Mouse (Mus musculus) cerebellum, postnatal 14 days (tissue): ENCODE measurements at regions not wholly inside any gene's neighbourhood (a gene's known extent, or its start where the extent isn't known, plus 50 kb on each side); places are given as distances from the start of the nearest gene placed in this dataset.

Source experiments
- DNase-seq, 2 experiments: peaks; one replicate each; pipeline ENCODE4 v3.0.0; 2021; ENCODE audit warnings: mixed read lengths in 2 of 2

DNA sequence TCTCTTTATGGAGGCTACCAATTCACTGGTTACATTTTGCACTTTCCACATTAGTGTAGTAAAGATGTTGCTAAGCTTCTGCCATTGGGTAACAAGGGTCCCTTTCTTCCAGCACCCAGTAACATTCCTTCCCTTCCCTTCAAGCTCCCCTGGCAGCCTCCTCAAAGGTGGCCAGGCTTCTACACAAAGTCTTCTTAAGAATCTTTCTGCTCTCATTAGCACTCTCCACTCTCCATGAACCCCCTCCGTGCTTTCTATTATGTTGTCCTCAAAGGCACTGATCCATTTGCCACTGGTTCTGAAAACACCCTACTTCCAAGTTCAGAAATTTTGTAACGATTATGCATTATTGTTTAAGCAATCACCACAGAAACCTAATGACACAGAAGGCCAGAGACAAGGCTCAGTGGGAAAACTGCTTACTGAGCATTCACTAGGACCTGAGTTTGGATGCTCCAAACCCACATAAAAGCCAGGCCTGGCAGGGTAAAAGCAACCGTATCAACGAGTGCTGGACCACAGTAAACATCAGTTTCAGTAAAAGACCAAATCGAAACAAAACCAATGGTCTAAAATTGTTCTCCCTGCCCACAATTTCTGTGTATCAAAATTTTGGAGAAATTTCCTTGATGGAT, 522.6 kb downstream of the Gja1 start:
- no peak for DNase-seq

DNA sequence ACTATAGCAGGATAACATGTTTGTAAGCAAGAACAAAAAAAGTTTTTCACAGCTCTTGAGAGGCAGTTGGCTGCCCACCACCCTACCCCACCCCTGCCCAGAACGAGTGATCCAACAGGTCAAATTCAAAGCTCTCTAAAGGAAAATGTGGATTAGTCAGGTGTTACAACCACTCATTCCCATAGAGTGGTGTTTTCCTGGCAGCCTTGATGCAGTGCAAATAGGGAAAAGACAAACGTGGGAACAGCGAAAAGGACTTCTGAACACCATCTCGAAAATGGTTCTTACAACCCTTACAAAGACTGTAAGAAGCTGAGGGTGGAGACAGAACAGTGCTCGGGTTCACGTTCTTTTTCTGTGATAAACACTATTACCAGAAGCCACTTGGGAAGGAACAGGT, 523.8 kb downstream of the Gja1 start:
- DNase-seq, result no peak

DNA sequence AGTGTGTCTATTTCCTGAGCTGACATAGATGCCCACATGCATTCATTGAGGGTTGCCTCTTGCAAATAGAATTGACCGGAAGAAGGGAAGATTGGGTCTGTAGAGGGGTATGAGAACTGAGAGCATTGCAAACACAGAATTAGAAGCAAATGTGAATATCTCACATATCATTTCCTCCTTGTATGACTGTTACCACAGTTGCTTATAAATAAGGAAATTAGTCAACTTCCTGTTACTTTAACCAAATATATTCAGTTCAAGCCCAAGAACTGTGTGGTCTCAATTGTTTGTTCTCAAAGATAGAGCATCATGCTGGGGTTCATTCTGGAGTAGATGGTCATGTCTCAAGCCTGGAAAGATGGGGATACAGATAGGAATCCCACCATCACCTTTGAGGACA, 535.6 kb downstream of the Gja1 start:
- no peak for DNase-seq

DNA sequence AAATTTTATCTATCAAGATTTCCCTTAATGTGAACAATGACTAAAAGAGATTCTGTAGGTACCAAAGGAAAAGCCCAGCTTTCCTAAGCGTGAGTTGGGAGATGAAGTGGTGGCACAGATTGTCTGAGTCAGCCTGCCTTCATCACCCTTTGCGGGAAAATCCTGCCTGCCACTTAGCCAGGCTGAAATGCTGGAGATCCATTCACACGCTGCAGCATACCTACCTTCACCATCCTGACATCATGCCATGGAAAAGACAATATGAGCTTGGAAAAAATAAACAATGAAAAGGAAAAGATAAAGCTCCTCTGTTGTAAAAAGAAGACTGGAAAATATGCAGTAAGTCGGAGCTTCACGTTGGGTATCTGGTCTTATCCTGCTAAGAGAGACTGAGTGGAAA, 537.0 kb downstream of the Gja1 start:
- no peak for DNase-seq

DNA sequence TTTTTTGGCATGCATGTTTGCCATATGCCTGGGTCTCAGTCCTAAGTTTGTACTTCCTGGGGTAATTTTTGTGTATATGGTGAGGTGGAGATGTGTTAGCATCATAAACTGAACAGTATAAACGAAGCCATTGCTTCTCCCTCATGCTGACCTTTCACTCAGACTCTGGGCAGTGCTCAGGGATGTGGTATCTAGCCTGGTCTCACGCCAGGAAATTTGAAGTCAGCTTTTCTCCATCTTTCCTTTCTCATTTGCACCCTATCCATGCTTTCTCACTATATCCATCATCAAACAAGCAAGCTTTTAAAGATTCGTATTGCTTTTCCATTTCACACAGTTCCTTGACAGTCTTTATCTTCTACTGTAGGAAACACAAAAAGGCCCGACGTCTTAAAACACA, 541.3 kb downstream of the Gja1 start:
- DNase-seq, result no peak

DNA sequence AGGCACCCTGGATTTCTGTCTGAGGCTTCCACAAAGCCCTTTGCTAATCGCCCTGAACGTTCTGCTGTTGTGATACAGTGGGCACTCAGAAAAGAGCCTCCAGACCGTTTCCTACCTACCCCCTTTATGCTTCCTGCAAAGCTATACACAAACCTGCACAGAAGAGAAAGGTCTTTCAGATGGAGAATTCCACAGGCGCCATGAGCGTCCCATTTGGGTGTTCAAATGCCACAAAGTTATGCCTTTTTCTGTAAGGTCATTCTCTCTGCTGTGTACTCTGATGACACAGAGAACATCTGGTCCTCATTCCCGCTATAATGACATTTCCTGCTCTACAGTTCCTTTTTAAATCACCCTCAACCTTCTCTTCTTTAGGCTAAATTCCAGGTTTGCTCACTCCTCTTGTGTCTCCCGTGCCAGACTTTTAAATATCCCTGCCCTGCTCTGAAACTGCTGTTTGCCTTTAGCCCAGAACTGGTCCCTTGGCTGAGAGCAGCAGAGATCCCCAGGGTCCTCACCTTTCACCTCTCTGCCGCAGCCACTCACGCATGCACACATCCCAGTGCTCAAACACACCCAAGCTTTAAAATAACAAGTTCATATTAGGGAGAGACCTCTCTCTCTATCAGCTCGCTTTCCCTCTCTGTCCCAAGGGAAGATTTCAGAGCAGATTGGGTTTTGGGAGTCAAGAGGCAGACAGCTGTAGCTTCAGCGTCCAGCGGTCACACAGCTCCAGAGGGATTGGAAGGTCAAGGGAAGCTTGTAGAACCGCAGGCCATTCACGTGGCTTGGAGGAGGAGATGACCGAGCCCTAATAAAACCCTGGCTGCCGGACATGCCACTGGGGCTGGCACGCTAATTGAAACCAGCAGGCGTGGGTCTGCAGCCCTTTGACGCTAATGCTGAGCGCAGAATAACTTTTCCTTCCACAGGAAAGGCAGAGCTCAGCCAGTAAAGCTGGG, 543.9 kb downstream of the Gja1 start:
- DNase-seq, result peak; percentile 9 to 29

DNA sequence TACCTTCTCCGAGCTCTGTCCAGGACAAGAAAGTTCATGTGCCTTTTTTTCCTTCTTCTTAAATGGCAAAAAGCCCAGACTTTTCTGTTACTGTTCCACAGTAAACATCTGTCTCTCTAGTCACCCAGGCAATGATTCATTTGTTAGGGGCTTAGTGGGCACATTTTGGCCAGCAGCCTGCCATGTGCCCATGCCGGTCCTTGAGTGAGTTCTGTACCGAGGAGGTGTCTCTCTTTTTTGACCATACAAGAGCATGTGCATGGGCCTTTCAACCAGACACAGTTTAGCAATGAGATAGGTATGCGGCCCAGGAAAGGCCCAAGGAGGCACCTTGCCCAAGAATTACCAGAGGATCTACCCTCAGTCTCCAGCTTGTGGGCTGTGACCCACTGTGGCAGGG, 551.0 kb upstream of the Hsf2 start:
- no peak for DNase-seq

DNA sequence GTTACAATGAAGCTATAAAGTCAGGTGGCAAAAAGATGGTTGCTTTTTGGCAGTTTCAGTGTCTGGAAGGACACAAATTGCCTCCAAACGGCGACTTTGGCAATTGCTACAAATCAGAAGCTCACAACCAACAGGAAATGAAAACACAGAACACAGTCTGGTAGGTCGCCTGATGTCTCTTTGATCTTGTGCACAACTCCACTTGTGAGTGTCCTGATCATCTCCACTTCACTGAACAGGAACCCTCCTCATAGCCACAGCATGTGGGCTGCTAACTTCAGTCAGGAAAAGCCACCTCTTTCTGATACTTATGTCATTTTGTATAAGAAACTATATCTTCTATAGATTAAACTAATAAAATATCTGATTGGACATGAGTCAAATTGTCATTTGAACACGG, 544.2 kb upstream of the Hsf2 start:
- peak; percentile 6 to 10 for DNase-seq

DNA sequence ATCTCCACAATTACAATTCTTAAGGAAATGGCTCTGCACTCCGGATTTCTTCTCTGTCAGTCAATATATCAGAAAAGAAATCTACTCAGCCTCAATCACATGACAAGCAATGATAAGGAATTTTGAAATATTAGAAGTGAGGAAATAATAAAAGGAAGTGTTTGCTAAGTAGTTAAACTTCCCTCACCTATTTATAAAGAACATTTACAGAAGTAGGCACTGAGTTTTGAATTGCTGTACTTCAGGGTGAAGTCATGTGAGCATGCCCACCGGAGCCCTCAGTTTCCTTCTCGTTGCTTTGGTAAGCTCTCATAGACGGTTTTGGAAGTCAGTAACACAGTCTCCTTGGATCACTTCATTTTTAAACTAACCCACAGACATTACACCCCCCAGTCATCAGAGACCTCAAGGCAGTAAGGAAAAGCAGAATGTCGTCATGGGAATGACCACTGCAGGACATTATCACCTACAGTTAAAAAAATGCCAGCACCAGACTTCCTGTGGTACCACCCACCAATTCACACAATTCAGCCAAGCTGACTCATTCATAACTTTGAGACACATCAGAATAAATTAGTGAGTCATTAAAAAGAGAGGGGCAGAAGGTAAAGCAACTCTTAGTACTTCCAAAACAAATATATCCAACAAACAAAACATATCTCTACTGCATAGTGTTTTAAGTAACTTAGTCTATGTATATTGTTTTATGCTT, 541.6 kb upstream of the Hsf2 start:
- no peak for DNase-seq

DNA sequence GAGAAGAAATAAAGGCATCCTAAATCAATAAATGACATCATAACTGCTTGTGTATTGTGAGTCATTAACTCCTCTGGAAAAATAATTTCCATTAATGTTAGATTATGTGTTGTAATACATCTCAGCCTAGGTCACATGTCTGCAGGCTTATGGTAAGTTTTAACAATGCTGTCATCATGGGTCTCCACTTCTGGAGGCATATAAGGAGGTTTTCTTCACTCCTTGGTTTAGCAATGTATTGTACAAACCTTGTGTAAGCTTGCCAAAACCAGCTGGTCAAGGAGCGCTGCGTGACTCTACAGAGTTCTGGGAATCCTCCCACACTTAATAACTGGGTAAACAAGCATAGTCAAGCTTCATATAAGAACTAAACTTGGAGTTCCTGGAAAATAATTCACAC, 529.5 kb upstream of the Hsf2 start:
- no peak for DNase-seq

DNA sequence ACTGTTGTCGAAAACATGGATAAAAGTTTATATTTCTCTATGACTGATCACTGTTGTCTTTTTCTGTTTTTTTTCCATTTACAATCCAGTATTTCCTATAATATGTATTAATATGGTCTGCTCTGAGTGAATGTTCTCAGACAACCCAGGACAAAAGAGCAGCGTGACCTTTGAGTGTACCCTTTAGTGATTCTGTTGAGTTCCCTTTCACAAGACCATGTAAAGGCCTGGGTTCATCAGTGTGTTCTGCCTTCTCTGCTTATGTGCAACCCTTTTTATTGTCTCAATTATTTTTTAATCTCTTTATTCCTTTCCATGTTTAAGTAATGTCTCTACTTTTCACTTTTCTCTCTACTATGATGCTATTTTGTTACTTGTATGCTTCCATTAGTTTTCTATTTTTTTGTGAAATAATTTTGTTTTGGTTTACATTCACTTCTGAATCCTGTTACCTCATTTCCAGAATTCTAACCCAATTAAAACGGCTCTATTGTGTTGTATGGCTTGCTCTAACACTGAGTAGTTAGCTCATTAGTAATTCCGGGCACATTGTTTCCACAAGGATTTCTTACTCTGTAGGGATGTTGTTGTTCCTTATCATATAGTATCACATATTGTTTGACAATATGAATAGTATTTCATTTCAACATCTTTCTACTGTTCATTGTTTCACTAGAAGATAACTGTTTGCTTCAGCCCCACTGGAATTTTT, 523.9 kb upstream of the Hsf2 start:
- no peak for DNase-seq

DNA sequence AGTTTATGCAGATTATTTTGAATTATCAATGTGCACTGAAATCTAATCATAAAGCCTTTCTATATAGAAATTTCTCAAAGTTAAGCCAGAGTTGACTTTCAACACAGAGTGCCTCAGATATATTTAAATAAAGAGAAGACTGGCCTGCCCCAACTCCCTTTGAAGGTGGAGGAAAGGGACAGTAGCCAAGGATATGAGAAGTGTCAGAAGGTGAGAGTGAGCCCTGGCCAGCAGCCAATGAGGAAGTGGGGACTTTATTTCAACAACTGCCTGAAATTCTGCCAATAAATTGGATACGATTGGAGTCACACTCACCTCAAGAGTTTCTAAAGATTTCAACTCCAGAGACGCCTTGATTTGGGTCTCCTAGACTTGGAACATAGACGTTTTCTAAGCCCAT, 523.0 kb upstream of the Hsf2 start:
- peak in 1 of 2 experiments; percentile 13 for DNase-seq

DNA sequence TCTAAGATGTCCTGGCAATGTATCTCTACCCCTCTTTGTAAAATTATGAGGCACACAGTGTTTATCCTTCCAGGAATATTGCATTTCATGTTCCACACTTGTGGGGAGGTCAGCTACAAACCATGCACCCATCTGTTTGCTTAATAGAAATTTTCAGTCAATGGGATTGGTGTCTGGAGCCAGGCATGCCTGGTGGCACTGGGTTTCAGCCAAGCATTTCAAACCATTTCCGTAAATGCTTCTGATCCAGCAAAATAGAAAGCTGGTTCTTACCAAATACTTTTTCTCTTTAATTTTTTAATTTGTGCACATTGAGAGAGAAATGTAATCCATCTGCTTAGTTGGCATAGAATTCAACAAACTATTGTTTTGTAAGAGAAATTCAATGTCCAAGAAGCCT, 517.3 kb upstream of the Hsf2 start:
- peak; percentile 56 to 74 for DNase-seq

DNA sequence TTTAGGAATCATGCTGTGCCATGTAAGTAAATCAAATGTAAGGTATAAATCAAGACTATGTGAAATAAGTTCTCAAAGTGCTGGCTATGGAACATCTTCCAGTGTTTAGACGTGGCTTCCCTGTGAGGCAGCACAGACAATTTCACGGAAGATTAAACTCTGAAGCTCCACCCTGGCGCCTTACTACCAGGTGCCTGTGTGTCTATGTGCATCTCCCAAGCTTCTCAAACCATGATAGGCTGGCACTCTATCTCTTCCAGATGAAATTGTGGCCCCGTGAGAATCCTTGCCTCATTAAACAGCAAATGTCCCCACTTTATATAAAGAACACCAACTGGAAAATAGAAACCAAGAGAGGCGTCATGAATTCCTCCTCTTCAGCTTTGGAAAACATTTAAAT, 511.4 kb upstream of the Hsf2 start:
- no peak for DNase-seq

DNA sequence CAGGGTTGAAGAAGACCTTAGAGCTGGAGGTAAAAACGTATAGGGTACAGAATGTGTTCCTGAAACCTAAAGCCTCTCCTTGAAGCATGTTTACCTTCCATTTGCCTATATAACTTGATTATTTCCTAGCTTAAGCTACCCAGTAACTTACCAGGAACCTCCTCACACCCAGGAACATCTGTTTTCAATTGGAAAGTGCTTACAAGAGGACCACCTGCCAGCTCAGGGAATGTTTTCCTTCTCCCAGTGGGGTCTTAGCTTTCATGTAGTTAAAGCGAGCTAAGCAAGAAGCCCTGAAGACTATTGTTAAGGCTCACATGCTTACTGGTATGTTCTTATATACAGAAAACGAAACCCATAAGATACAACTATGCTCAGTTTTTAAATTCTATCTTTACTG, 506.6 kb upstream of the Hsf2 start:
- no peak for DNase-seq

DNA sequence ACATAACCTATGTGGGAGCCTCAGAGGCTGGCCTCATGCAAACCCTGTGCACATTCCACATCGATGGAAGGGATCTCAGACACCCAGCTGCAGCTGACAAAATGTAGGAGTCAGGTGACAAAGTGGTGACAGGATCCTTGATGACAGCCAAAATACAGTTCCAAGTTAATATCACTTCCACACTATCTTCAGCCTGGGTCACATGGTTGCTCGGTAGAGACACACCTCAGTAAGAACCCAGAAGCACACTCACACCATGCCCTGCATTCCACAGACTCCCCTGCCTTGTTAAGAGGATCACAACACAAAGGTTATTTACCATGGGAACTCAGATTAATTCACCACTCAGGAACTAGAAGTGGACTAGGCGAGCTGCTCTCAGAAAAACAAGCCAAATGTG, 505.4 kb upstream of the Hsf2 start:
- no peak for DNase-seq

DNA sequence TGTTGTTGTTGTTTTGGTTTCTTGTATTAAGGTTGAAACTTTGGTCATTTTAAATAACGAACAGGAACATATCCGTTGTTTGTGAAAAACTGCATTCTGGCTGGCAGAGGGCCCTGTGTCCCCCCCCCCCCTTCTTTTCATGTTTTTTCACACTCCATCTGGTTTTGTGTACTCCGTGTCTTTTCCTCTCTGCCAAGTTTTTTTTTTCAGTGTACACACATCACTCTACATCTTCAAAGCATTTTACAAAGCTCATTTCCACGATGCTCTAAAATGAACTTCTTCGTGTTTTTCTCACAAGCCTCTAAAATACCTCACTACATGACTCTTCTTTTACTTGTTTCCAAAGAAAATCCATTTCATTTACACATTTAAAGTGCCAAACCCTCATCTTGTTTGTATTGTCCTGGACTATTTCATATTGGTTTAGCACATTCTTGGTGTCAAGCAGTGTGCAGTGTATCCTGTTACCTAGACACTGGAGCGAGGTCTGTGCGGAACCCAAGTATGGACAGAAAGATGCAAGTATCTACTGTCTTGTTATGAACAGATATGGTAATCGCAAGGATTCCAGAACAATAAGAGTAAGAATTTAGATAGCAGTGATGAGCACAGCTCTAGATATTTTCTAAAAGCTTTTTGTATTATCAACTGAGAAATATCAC, 503.5 kb upstream of the Hsf2 start:
- DNase-seq, result no peak

DNA sequence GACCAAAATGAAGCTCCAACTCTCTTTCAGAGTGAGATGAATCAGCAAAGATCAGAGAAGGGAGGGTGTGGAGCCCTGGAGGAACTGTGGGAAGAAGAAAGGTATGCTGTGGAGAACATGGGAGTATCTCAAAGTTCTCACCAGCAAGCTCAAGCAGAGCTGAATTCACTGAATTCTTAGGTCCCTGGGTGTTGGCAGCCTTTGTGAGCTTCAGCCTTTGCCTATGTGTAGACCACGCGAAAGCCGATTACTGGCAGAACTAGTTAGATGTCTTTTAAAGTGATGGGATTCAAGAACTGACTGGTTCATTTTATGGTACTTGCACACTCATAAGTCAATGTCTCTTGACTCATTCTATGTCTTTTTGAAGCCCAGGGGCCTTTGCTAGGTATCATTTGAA, 491.2 kb upstream of the Hsf2 start:
- no peak for DNase-seq

DNA sequence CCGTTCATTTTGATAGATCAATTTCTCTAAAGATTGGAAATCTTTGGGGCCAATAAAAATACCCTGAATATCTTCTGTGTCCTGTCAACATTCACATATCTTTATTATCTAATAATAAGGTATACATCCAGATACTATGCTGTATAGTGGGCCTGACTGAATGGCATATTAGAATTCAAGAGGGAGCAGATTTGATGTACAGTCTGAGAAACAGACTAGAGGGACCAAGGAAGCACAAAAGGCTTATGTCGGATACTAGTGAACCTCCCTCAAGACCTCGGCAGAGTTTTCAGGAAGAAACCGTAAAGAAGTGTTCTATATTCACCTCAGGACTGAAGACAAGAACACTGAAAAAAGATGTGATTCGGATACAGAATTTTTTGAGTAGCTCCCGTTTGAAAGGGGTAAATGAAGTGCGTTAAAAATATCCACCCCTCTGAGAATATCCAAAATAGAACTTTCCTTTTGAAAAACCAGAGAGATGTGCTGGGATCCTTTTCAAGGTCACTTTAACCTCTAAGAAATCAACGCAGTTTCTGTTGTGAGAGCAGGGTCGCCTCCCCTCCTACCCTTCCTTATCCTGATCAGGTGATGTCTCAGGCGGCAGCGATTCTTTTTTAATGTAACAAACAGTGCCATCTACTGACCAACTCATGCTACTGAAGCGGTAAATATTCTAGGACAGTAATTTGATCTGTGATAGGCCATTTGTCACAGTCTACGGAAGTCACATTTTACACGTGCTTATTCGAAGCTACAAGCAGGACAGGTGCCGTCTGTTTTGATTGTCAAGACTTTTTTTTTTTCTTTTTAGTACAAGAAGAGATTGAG, 485.1 kb upstream of the Hsf2 start:
- peak; percentile 56 to 72 for DNase-seq

DNA sequence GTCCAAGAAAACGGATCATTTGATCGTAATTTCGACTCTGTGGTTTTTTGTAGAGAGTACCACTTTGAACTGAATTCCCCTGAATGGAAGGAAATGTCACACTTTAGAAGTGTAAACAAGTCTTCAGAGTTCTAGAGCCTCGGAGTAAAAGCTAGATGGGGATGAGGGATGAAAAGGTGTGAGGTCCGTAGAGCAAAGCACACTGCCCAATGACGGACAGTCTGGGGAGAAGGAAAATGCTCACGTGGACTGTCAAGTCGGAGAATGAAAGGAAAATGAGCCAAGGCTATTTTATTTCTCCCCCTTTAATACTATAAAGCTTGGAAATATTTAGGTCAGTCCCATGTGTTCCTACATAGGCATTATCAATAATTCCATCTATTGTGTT, 484.5 kb upstream of the Hsf2 start:
- DNase-seq, result no peak

DNA sequence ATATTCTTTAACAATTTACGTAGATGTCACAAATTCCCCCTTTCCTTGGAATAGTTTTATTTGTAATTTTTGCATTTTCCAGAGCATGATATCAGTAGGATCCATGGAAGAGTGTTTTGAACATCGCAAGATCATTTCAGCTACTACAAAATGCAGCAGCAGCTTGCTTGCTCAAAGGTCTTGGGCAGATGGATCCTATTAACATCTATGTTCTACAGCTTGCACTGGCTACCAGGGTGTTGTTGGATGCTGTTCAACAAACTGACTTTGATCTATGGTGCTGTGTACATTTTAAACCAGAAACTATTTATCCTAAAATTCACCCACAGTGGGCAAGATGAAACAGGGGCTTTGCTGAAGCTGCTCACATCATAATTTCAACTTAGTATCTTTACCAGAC, 448.5 kb upstream of the Hsf2 start:
- no peak for DNase-seq

DNA sequence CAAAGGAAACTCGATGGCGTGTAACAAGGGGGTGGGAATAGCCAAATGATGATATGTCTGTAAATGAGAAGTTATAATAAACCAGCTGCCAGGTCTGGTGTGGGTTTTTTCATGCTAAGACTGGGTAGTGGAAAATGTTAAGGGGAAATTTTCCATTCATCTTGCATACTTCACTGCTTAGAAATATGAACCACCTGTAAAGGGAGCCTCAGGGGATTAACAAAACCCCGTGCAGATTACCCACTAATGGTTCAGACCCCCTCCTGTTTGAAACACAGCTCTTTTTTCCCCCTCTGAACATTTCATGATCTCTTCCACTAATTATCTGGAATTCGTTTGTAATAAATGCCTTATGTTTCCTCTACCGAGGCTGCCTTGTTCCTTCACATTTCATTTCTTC, 446.0 kb upstream of the Hsf2 start:
- DNase-seq, result no peak
